Mouse (Mus musculus): ENCODE data around the gene St3gal2. TPM values are rescaled to one million over a fixed set of nuclear protein-coding genes. Genes with fewer than 3 reads are reported as not detected.
A peak's percentile ranks its signal among the peaks of the same experiment; 100 is the strongest.

The St3gal2 gene
- polyA plus RNA-seq, 1 experiment from 2014 or later = 10.4 TPM

- H3K9me3 ChIP-seq (ENCODE audit: control insufficient read depth, low read length) = no peaks in the 10 kb centered on the region
- H3K27ac ChIP-seq (replicated peaks in 1 of 2; ENCODE audit: control insufficient read depth in 1 of 2, insufficient read depth in 1 of 2, low read depth in 2 of 2, low read length in 2 of 2) = no peak overlapping the region
- no peak overlapping the region for H3K9ac ChIP-seq (ENCODE audit: low read length)
- no peak overlapping the region for H3K4me3 ChIP-seq (ENCODE audit: control insufficient read depth in 1 of 2, insufficient read depth in 1 of 2, low read depth in 1 of 2, low read length in 2 of 2)
- no peaks in the 10 kb centered on the region for H3K27me3 ChIP-seq (ENCODE audit: control insufficient read depth, insufficient read depth, low read length)
- ATAC-seq (ENCODE audit: insufficient number of reproducible peaks, insufficient read depth, low FRiP score, low read depth) = no peak
- H3K4me2 ChIP-seq (ENCODE audit: low read length) = no peak overlapping the region
- H3K36me3 ChIP-seq (ENCODE audit: control insufficient read depth, insufficient read depth, low read length) = peaks cover 64% of the 10 kb centered on the region
- WGBS = 87% methylated on average over 6 of the region's 6 CpGs
- H3K4me1 ChIP-seq (ENCODE audit: control insufficient read depth in 2 of 2, insufficient read depth in 2 of 2, low read length in 2 of 2) = peaks cover 2 to 7% of the 10 kb centered on the region in 2 experiments
Measured at GRCm38 (mm10) chr8:110959906-110960305, 40.2 kb downstream of the St3gal2 start.

GRCm38 (mm10) chr8:110963051-110963450, 43.3 kb downstream of the St3gal2 start:
- Histone ChIP-seq H3K27ac (replicated peaks in 1 of 2; ENCODE audit: control insufficient read depth in 1 of 2, insufficient read depth in 1 of 2, low read depth in 2 of 2, low read length in 2 of 2) (no peak overlapping the region), H3K9me3 (ENCODE audit: control insufficient read depth, low read length) (no peaks in the 10 kb centered on the region), H3K4me2 (ENCODE audit: low read length) (no peak overlapping the region), H3K27me3 (ENCODE audit: control insufficient read depth, insufficient read depth, low read length) (no peaks in the 10 kb centered on the region), H3K9ac (ENCODE audit: low read length) (no peak overlapping the region), H3K4me3 (ENCODE audit: control insufficient read depth in 1 of 2, insufficient read depth in 1 of 2, low read depth in 1 of 2, low read length in 2 of 2) (no peak overlapping the region), H3K36me3 (ENCODE audit: control insufficient read depth, insufficient read depth, low read length) (peaks cover 64% of the 10 kb centered on the region), H3K4me1 (ENCODE audit: control insufficient read depth in 2 of 2, insufficient read depth in 2 of 2, low read length in 2 of 2) (peaks cover 15 to 24% of the 10 kb centered on the region in 2 experiments)
- 90% methylated on average over 2 of the region's 2 CpGs for WGBS
- ATAC-seq (ENCODE audit: insufficient number of reproducible peaks, insufficient read depth, low FRiP score, low read depth) = no peak

DNA sequence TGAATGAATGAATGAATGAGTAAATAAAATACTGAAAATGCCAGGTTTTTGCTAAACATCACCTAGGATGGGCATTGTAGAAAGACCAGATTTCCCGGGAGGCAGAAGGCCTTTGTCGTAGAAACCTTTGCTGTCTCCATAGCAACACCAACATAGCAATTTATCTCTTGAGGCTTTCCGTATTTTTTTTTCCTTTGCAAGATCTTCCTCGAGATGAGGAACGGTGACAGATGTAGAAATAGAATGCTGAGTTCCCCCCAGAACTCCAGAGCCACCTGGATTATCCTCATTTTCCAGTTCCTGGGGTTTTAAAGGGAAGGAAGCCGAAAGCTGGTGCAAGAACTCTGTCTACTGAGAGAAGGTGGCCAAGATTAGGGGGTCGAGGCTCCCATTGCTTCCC, 44.9 kb downstream of the St3gal2 start:
- H3K9me3 ChIP-seq (ENCODE audit: control insufficient read depth, low read length) = no peaks in the 10 kb centered on the region
- H3K4me1 ChIP-seq (ENCODE audit: control insufficient read depth in 2 of 2, insufficient read depth in 2 of 2, low read length in 2 of 2) = peaks cover 15 to 24% of the 10 kb centered on the region in 2 experiments
- no peak overlapping the region for H3K4me3 ChIP-seq (ENCODE audit: control insufficient read depth in 1 of 2, insufficient read depth in 1 of 2, low read depth in 1 of 2, low read length in 2 of 2)
- no peaks in the 10 kb centered on the region for H3K27me3 ChIP-seq (ENCODE audit: control insufficient read depth, insufficient read depth, low read length)
- peaks cover 51% of the 10 kb centered on the region for H3K36me3 ChIP-seq (ENCODE audit: control insufficient read depth, insufficient read depth, low read length)
- ATAC-seq (ENCODE audit: insufficient number of reproducible peaks, insufficient read depth, low FRiP score, low read depth) = no peak
- no peak overlapping the region for H3K4me2 ChIP-seq (ENCODE audit: low read length)
- H3K9ac ChIP-seq (ENCODE audit: low read length) = no peak overlapping the region
- WGBS = 63% methylated on average over 7 of the region's 7 CpGs
- peak overlapping the region in 1 of 2 experiments; percentile 56; a peak in 1 of 4 replicates for H3K27ac ChIP-seq (replicated peaks in 1 of 2; ENCODE audit: control insufficient read depth in 1 of 2, insufficient read depth in 1 of 2, low read depth in 2 of 2, low read length in 2 of 2)

GRCm38 (mm10) chr8:110965594-110965993, 45.9 kb downstream of the St3gal2 start:
- peak overlapping the region; percentile 60 to 64 for H3K27ac ChIP-seq (replicated peaks in 1 of 2; ENCODE audit: control insufficient read depth in 1 of 2, insufficient read depth in 1 of 2, low read depth in 2 of 2, low read length in 2 of 2)
- H3K9me3 ChIP-seq (ENCODE audit: control insufficient read depth, low read length) = no peaks in the 10 kb centered on the region
- 5% methylated on average over 7 of the region's 7 CpGs for WGBS
- ATAC-seq (ENCODE audit: insufficient number of reproducible peaks, insufficient read depth, low FRiP score, low read depth) = peak; percentile 80
- H3K4me3 ChIP-seq (ENCODE audit: control insufficient read depth in 1 of 2, insufficient read depth in 1 of 2, low read depth in 1 of 2, low read length in 2 of 2) = no peak overlapping the region
- H3K9ac ChIP-seq (ENCODE audit: low read length) = 0 out of 2 replicates have a peak overlapping the region, but pooled peaks have one; percentile 27
- no peaks in the 10 kb centered on the region for H3K27me3 ChIP-seq (ENCODE audit: control insufficient read depth, insufficient read depth, low read length)
- peaks cover 16 to 25% of the 10 kb centered on the region in 2 experiments for H3K4me1 ChIP-seq (ENCODE audit: control insufficient read depth in 2 of 2, insufficient read depth in 2 of 2, low read length in 2 of 2)
- H3K36me3 ChIP-seq (ENCODE audit: control insufficient read depth, insufficient read depth, low read length) = peaks cover 42% of the 10 kb centered on the region
- peak overlapping the region; percentile 14; the same call in 1 of the 2 replicates for H3K4me2 ChIP-seq (ENCODE audit: low read length)

DNA sequence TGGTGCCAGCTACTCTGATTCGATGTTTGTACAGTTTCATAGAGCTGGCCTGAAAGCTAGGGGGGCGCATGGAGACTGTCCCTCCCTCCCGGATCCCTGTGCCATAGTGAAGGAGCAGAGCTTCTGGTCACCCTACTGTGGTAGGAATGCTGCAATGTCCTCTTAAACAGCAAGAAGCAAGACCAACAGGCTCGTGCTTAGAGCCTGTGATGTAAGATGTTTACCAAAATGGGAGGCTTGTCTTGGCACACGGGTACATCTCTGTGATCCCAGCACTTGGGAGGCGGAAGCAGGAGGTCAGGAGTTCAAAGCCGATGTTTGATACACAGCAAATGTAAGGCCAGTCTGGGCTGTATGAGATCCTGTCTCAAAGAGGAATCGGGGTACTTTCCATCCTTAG, 46.9 kb downstream of the St3gal2 start:
- Histone ChIP-seq H3K27me3 (ENCODE audit: control insufficient read depth, insufficient read depth, low read length) (no peaks in the 10 kb centered on the region), H3K4me3 (ENCODE audit: control insufficient read depth in 1 of 2, insufficient read depth in 1 of 2, low read depth in 1 of 2, low read length in 2 of 2) (no peak overlapping the region), H3K9ac (ENCODE audit: low read length) (no peak overlapping the region), H3K9me3 (ENCODE audit: control insufficient read depth, low read length) (no peaks in the 10 kb centered on the region), H3K4me2 (ENCODE audit: low read length) (no peak overlapping the region), H3K27ac (replicated peaks in 1 of 2; ENCODE audit: control insufficient read depth in 1 of 2, insufficient read depth in 1 of 2, low read depth in 2 of 2, low read length in 2 of 2) (no peak overlapping the region), H3K4me1 (ENCODE audit: control insufficient read depth in 2 of 2, insufficient read depth in 2 of 2, low read length in 2 of 2) (peaks cover 20 to 28% of the 10 kb centered on the region in 2 experiments), H3K36me3 (ENCODE audit: control insufficient read depth, insufficient read depth, low read length) (peaks cover 44% of the 10 kb centered on the region)
- WGBS = 72% methylated on average over 8 of the region's 8 CpGs
- ATAC-seq (ENCODE audit: insufficient number of reproducible peaks, insufficient read depth, low FRiP score, low read depth) = no peak

DNA sequence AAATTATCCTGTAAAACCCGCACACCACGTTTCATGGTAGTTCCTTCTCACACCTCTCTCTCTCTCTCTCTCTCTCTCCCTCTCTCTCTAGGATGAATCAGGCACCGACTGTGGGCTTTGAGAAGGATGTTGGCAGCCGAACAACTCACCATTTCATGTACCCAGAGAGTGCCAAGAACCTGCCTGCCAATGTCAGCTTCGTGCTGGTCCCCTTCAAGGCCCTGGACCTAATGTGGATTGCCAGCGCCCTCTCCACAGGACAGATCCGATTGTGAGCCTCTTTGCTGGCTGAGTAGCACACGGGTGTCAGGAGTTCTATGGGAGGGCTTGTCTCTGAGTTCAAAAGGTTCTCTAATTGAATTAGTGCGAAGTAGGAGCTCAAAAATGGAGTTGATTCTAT, 47.6 kb downstream of the St3gal2 start:
- Histone ChIP-seq H3K27me3 (ENCODE audit: control insufficient read depth, insufficient read depth, low read length) (no peaks in the 10 kb centered on the region), H3K4me2 (ENCODE audit: low read length) (no peak overlapping the region), H3K27ac (replicated peaks in 1 of 2; ENCODE audit: control insufficient read depth in 1 of 2, insufficient read depth in 1 of 2, low read depth in 2 of 2, low read length in 2 of 2) (no peak overlapping the region), H3K9ac (ENCODE audit: low read length) (no peak overlapping the region), H3K4me3 (ENCODE audit: control insufficient read depth in 1 of 2, insufficient read depth in 1 of 2, low read depth in 1 of 2, low read length in 2 of 2) (no peak overlapping the region), H3K4me1 (ENCODE audit: control insufficient read depth in 2 of 2, insufficient read depth in 2 of 2, low read length in 2 of 2) (peaks cover 20 to 28% of the 10 kb centered on the region in 2 experiments), H3K36me3 (ENCODE audit: control insufficient read depth, insufficient read depth, low read length) (peaks cover 46% of the 10 kb centered on the region), H3K9me3 (ENCODE audit: control insufficient read depth, low read length) (no peaks in the 10 kb centered on the region)
- WGBS = 82% methylated on average over 9 of the region's 9 CpGs
- no peak for ATAC-seq (ENCODE audit: insufficient number of reproducible peaks, insufficient read depth, low FRiP score, low read depth)

GRCm38 (mm10) chr8:110969910-110970770, 50.4 kb downstream of the St3gal2 start:
- Histone ChIP-seq H3K27ac (replicated peaks in 1 of 2; ENCODE audit: control insufficient read depth in 1 of 2, insufficient read depth in 1 of 2, low read depth in 2 of 2, low read length in 2 of 2) (no peak overlapping the region; a peak in 1 of 4 replicates), H3K9me3 (ENCODE audit: control insufficient read depth, low read length) (no peaks in the 10 kb centered on the region), H3K27me3 (ENCODE audit: control insufficient read depth, insufficient read depth, low read length) (no peaks in the 10 kb centered on the region), H3K4me1 (ENCODE audit: control insufficient read depth in 2 of 2, insufficient read depth in 2 of 2, low read length in 2 of 2) (peaks cover 16 to 19% of the 10 kb centered on the region in 2 experiments), H3K9ac (ENCODE audit: low read length) (peak overlapping the region; percentile 79), H3K4me2 (ENCODE audit: low read length) (peak overlapping the region; percentile 92), H3K4me3 (ENCODE audit: control insufficient read depth in 1 of 2, insufficient read depth in 1 of 2, low read depth in 1 of 2, low read length in 2 of 2) (peak overlapping the region; percentile 55 to 58), H3K36me3 (ENCODE audit: control insufficient read depth, insufficient read depth, low read length) (peaks cover 50% of the 10 kb centered on the region)
- ATAC-seq (ENCODE audit: insufficient number of reproducible peaks, insufficient read depth, low FRiP score, low read depth) = peak; percentile 84
- WGBS = 5% methylated on average over 45 of the region's 45 CpGs

Measured in heart, embryonic 14.5 days (tissue).